Mouse (Mus musculus) macrophage (primary cell): Measurements from ENCODE around the gene Sec23b. TPM values are rescaled to one million over a fixed set of nuclear protein-coding genes. Genes with fewer than 3 reads are reported as not detected.
"Not testable (repeated sequence)": the region's sequence is repeated elsewhere in the genome, so short reads cannot be mapped to it uniquely, and the experiment has no call there.

Source experiments
- H3K27ac ChIP-seq: fragments of 350-480 bp; formaldehyde crosslinking; 2 replicates; pipeline ENCODE4 v1.9.0; 2021
- H3K36me3 ChIP-seq: fragments of 350-480 bp; formaldehyde crosslinking; 2 replicates; pipeline ENCODE4 v1.9.0; 2021; ENCODE audit errors: inconsistent target
- H3K4me3 ChIP-seq: fragments of 350-480 bp; formaldehyde crosslinking; 2 replicates; pipeline ENCODE4 v1.9.0; 2021; ENCODE audit errors: inconsistent target
- H3K79me2 ChIP-seq: fragments of 350-480 bp; formaldehyde crosslinking; 2 replicates; pipeline ENCODE4 v1.9.0; 2021; ENCODE audit errors: inconsistent target
- WGBS: methylation state at CpG from one replicate; pipeline ENCODE4 v1.1.7; 2026; ENCODE audit warnings: inconsistent platforms; ENCODE audit not compliant: missing documents; 5-methylcytosine and 5-hydroxymethylcytosine counted together
- polyA plus RNA-seq: library from polyadenylated mRNA; stranded (reverse); fragments of 250-400 nt; gene quantifications from 3 replicates; pipeline ENCODE4 v1.2.4, GENCODE M21; 2018; ENCODE audit warnings: inconsistent platforms

The Sec23b gene
- polyA plus RNA-seq, 1 experiment from 2014 or later = 57.3 TPM

- peaks cover 29% of the 10 kb centered on the region for H3K79me2 ChIP-seq
- WGBS = 69% methylated on average over 3 of the region's 3 CpGs
- H3K4me3 ChIP-seq = no peak overlapping the region
- H3K36me3 ChIP-seq = no peaks in the 10 kb centered on the region
- H3K27ac ChIP-seq = no peak overlapping the region
These were observed 2.1 kb upstream of the Sec23b start for GRCm38 (mm10) chr2:144553905-144554304.

- Histone ChIP-seq H3K36me3 (no peaks in the 10 kb centered on the region), H3K79me2 (peaks cover 38% of the 10 kb centered on the region), H3K27ac (peak overlapping the region; percentile 87), H3K4me3 (peak overlapping the region; percentile 91)
- WGBS = 1% methylated on average over 14 of the region's 14 CpGs
These were observed 676 bp upstream of the Sec23b start for GRCm38 (mm10) chr2:144555286-144555819.

- no peak overlapping the region for H3K27ac ChIP-seq
- WGBS = 93% methylated on average over 4 of the region's 4 CpGs
- no peaks in the 10 kb centered on the region for H3K79me2 ChIP-seq
- H3K4me3 ChIP-seq = no peak overlapping the region
- H3K36me3 ChIP-seq = peaks cover 66% of the 10 kb centered on the region
These were observed 32.7 kb downstream of the Sec23b start for GRCm38 (mm10) chr2:144588723-144589122.

GRCm38 (mm10) chr2:144593036-144593435 is 37.0 kb downstream of the Sec23b start:
- not testable (repeated sequence) for H3K27ac ChIP-seq, H3K4me3 ChIP-seq, H3K79me2 ChIP-seq
- WGBS = 75% methylated on average over 8 of the region's 8 CpGs
- H3K36me3 ChIP-seq = peaks cover 23% of the 10 kb centered on the region

GRCm38 (mm10) chr2:144593951-144594651 is 38.1 kb downstream of the Sec23b start, which contains the start of gene Smim26:
Gene Smim26, plus strand, starts transcription at chr2:144594054.
- H3K27ac ChIP-seq = 0 out of 2 replicates have a peak within 1 kb of the TSS, but pooled peaks have one; percentile 0
- WGBS = under 1% methylated on average over 31 of the region's 31 CpGs
- peak within 1 kb of the TSS; percentile 71 for H3K4me3 ChIP-seq
- H3K79me2 ChIP-seq = no peaks in the 10 kb centered on the region
- H3K36me3 ChIP-seq = peaks cover 12% of the 10 kb centered on the region; the same call in 1 of the 2 replicates

GRCm38 (mm10) chr2:144598006-144598405 is 42.0 kb downstream of the Sec23b start:
- WGBS = 85% methylated on average over 2 of the region's 2 CpGs
- no peaks in the 10 kb centered on the region for H3K36me3 ChIP-seq
- no peak overlapping the region for H3K27ac ChIP-seq
- H3K79me2 ChIP-seq = no peaks in the 10 kb centered on the region
- H3K4me3 ChIP-seq = no peak overlapping the region

- peak within 1 kb of the TSS; percentile 39 for H3K4me3 ChIP-seq
- no peak within 1 kb of the TSS for H3K27ac ChIP-seq
- H3K79me2 ChIP-seq = no peaks in the 10 kb centered on the region
- WGBS = 3% methylated on average over 50 of the region's 50 CpGs
- H3K36me3 ChIP-seq = no peaks in the 10 kb centered on the region
These were observed 44.0 kb downstream of the Sec23b start, which contains the start of gene Dtd1 for GRCm38 (mm10) chr2:144599831-144600687. Gene Dtd1, plus strand, starts transcription at chr2:144599897.

- Histone ChIP-seq H3K79me2 (no peaks in the 10 kb centered on the region), H3K4me3 (no peak overlapping the region), H3K36me3 (no peaks in the 10 kb centered on the region), H3K27ac (no peak overlapping the region)
- 100% methylated on average over 1 of the region's 1 CpGs for WGBS
These were observed 45.5 kb downstream of the Sec23b start for GRCm38 (mm10) chr2:144601576-144601975.

GRCm38 (mm10) chr2:144613956-144614355 is 57.9 kb downstream of the Sec23b start:
- Histone ChIP-seq H3K4me3 (no peak overlapping the region), H3K36me3 (no peaks in the 10 kb centered on the region), H3K27ac (no peak overlapping the region), H3K79me2 (no peaks in the 10 kb centered on the region)
- WGBS = 96% methylated on average over 6 of the region's 6 CpGs

GRCm38 (mm10) chr2:144617074-144617874 is 61.2 kb downstream of the Sec23b start:
- no peak overlapping the region for H3K27ac ChIP-seq

GRCm38 (mm10) chr2:144621491-144621890 is 65.5 kb downstream of the Sec23b start:
- no peaks in the 10 kb centered on the region for H3K36me3 ChIP-seq

More at GRCm38 (mm10) chr2:144617074-144617874, 61.2 kb downstream of the Sec23b start:
- H3K4me3 ChIP-seq = no peak overlapping the region
- no peaks in the 10 kb centered on the region for H3K79me2 ChIP-seq
- 94% methylated on average over 11 of the region's 16 CpGs for WGBS
- no peaks in the 10 kb centered on the region for H3K36me3 ChIP-seq

GRCm38 (mm10) chr2:144633551-144633950 is 77.5 kb downstream of the Sec23b start:
- no peaks in the 10 kb centered on the region for H3K79me2 ChIP-seq
- no peak overlapping the region for H3K27ac ChIP-seq
- WGBS = 97% methylated on average over 2 of the region's 2 CpGs
- no peak overlapping the region for H3K4me3 ChIP-seq
- no peaks in the 10 kb centered on the region for H3K36me3 ChIP-seq

More at GRCm38 (mm10) chr2:144621491-144621890, 65.5 kb downstream of the Sec23b start:
- no peaks in the 10 kb centered on the region for H3K79me2 ChIP-seq
- H3K27ac ChIP-seq = no peak overlapping the region
- 100% methylated on average over 6 of the region's 6 CpGs for WGBS
- H3K4me3 ChIP-seq = no peak overlapping the region

- H3K4me3 ChIP-seq = no peak overlapping the region
- no peaks in the 10 kb centered on the region for H3K79me2 ChIP-seq
- 84% methylated on average over 5 of the region's 5 CpGs for WGBS
- no peaks in the 10 kb centered on the region for H3K36me3 ChIP-seq
- no peak overlapping the region for H3K27ac ChIP-seq
These were observed 78.2 kb downstream of the Sec23b start for GRCm38 (mm10) chr2:144634231-144634630.

GRCm38 (mm10) chr2:144634729-144635128 is 78.7 kb downstream of the Sec23b start:
- Histone ChIP-seq H3K79me2 (no peaks in the 10 kb centered on the region), H3K27ac (no peak overlapping the region), H3K4me3 (no peak overlapping the region), H3K36me3 (no peaks in the 10 kb centered on the region)
- WGBS = 94% methylated on average over 2 of the region's 2 CpGs
